Mouse (Mus musculus) stomach, embryonic 14.5 days (tissue): ENCODE measurements around the gene Arl13b. TPM values are rescaled to one million over a fixed set of nuclear protein-coding genes. Genes with fewer than 3 reads are reported as not detected.
A peak's percentile ranks its signal among the peaks of the same experiment; 100 is the strongest.

Experiments
- ATAC-seq: fragments of 200-750 bp; cut with Nextera tagmentation; 2 replicates; pipeline ENCODE4 v1.8.0; 2017; ENCODE audit warnings: low read depth, moderate TSS enrichment; ENCODE audit not compliant: insufficient number of reproducible peaks, insufficient read depth, low FRiP score
- H3K27ac ChIP-seq: fragments of 300-500 bp; sonication (generic); 2 replicates; pipeline ENCODE4 v1.5.1; 2014; ENCODE audit warnings: mild to moderate bottlenecking, low read length, moderate library complexity, mixed read lengths
- H3K27me3 ChIP-seq: fragments of 300-500 bp; sonication (generic); 2 replicates; pipeline ENCODE4 v1.6.1; 2014; ENCODE audit warnings: low read length, control low read depth, mixed read lengths; ENCODE audit not compliant: control insufficient read depth, insufficient read depth
- H3K36me3 ChIP-seq: fragments of 300-500 bp; sonication (generic); 2 replicates; pipeline ENCODE4 v1.6.1; 2014; ENCODE audit warnings: mild to moderate bottlenecking, control low read depth, low read length, moderate library complexity, mixed read lengths; ENCODE audit not compliant: control insufficient read depth, insufficient read depth
- H3K4me1 ChIP-seq: fragments of 300-500 bp; sonication (generic); 2 replicates; pipeline ENCODE4 v1.6.1; 2014; ENCODE audit warnings: low read length, control low read depth, mixed read lengths; ENCODE audit not compliant: control insufficient read depth, insufficient read depth
- H3K4me2 ChIP-seq: fragments of 300-500 bp; sonication (generic); replicated peaks from 2 replicates; pipeline ENCODE4 v1.6.1; 2014; ENCODE audit warnings: low read depth, low read length, control low read depth
- H3K4me3 ChIP-seq: fragments of 300-500 bp; sonication (generic); 2 replicates; pipeline ENCODE4 v1.5.1; 2014; ENCODE audit warnings: low read depth, low read length, control low read depth
- H3K9ac ChIP-seq: fragments of 300-500 bp; sonication (generic); replicated peaks from 2 replicates; pipeline ENCODE4 v1.6.1; 2014; ENCODE audit warnings: low read depth, mild to moderate bottlenecking, control low read depth, low read length, moderate library complexity, mixed read lengths
- H3K9me3 ChIP-seq: fragments of 300-500 bp; sonication (generic); 2 replicates; pipeline ENCODE4 v1.6.1; 2016; ENCODE audit warnings: low read depth, low read length, control low read depth; ENCODE audit not compliant: control insufficient read depth
- WGBS: fragments of 180-500 bp; shearing (Covaris S2); extraction: QIAGEN DNeasy Blood & Tissue Kit; methylation state at CpG from one replicate; pipeline ENCODE4 v1.1.7; 2014; 5-methylcytosine and 5-hydroxymethylcytosine counted together
- polyA plus RNA-seq: library from polyadenylated mRNA; unstranded; fragments of >200 nt; fragmentation: Nextera tagmentation; extraction: Ambion mirVana; gene quantifications from 2 replicates; pipeline ENCODE4 v1.2.1, GENCODE M21; 2014

Gene Arl13b
- polyA plus RNA-seq, 1 experiment from 2014 or later, result 24.3 TPM

GRCm38 (mm10) chr16:62832481-62832880, 14.4 kb downstream of the Arl13b start:
- no peak overlapping the region for H3K9ac ChIP-seq
- no peaks in the 10 kb centered on the region for H3K9me3 ChIP-seq
- no peak overlapping the region for H3K4me3 ChIP-seq
- WGBS, result 11% methylated on average over 4 of the region's 4 CpGs
- no peaks in the 10 kb centered on the region for H3K36me3 ChIP-seq
- no peak overlapping the region for H3K27ac ChIP-seq
- no peaks in the 10 kb centered on the region for H3K27me3 ChIP-seq
- 0 out of 2 replicates have a peak, but pooled peaks have one; percentile 46 for ATAC-seq
- no peaks in the 10 kb centered on the region for H3K4me1 ChIP-seq
- no peak overlapping the region for H3K4me2 ChIP-seq

- no peak for ATAC-seq
- Histone ChIP-seq H3K27ac (no peak overlapping the region), H3K9me3 (no peaks in the 10 kb centered on the region), H3K4me3 (no peak overlapping the region), H3K27me3 (no peaks in the 10 kb centered on the region), H3K4me2 (no peak overlapping the region), H3K4me1 (no peaks in the 10 kb centered on the region), H3K36me3 (no peaks in the 10 kb centered on the region), H3K9ac (no peak overlapping the region)
- WGBS, result 91% methylated on average over 2 of the region's 2 CpGs
These were observed 14.8 kb downstream of the Arl13b start for GRCm38 (mm10) chr16:62832027-62832426.

- Histone ChIP-seq H3K4me2 (no peak overlapping the region), H3K27me3 (no peaks in the 10 kb centered on the region), H3K4me3 (no peak overlapping the region), H3K4me1 (no peaks in the 10 kb centered on the region), H3K36me3 (no peaks in the 10 kb centered on the region), H3K9ac (no peak overlapping the region), H3K27ac (no peak overlapping the region), H3K9me3 (no peaks in the 10 kb centered on the region)
- WGBS, result 73% methylated on average over 12 of the region's 12 CpGs
- no peak for ATAC-seq
These were observed 20.5 kb downstream of the Arl13b start for GRCm38 (mm10) chr16:62826156-62827001.

GRCm38 (mm10) chr16:62822472-62822871, 24.4 kb downstream of the Arl13b start:
- Histone ChIP-seq H3K4me2 (no peak overlapping the region), H3K9ac (no peak overlapping the region), H3K4me1 (no peaks in the 10 kb centered on the region), H3K36me3 (no peaks in the 10 kb centered on the region), H3K27me3 (no peaks in the 10 kb centered on the region), H3K9me3 (no peaks in the 10 kb centered on the region), H3K27ac (no peak overlapping the region), H3K4me3 (no peak overlapping the region)
- ATAC-seq, result no peak
- WGBS, result 93% methylated on average over 6 of the region's 6 CpGs

DNA sequence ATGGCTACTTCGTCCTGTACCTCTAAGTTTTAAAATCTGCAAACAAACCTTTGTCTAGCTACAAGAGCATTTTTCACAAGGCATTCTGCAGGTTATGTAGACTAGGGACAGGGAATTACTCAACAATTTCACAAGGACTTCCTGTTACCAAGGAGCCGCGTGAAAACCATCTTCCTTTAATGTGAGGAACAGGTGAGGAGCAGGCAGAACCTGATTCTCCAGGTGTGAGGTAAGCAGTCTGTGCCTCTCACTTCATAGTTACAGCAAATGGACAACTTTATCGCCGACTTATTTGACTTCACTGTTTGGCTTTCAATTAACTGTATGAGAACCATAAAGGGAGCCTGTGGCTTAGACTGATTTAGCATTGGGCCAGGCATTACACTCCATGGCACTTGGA, 32.3 kb downstream of the Arl13b start, which contains the start of gene Stx19:
Stx19 (plus strand) TSS at position 186 of the 400 bp plus-strand sequence.
- H3K9me3 ChIP-seq, result no peaks in the 10 kb centered on the region
- H3K4me2 ChIP-seq, result no peak within 1 kb of the TSS; the same call in 1 of the 2 replicates
- peak within 1 kb of the TSS; percentile 61 for H3K27ac ChIP-seq
- H3K27me3 ChIP-seq, result no peaks in the 10 kb centered on the region
- WGBS, result 43% methylated on average over 5 of the region's 5 CpGs
- H3K36me3 ChIP-seq, result no peaks in the 10 kb centered on the region
- peak; percentile 90 for ATAC-seq
- no peaks in the 10 kb centered on the region; the same call in 1 of the 2 replicates for H3K4me1 ChIP-seq
- no peak within 1 kb of the TSS for H3K4me3 ChIP-seq
- no peak within 1 kb of the TSS for H3K9ac ChIP-seq

GRCm38 (mm10) chr16:62813790-62814189, 33.0 kb downstream of the Arl13b start:
- H3K9ac ChIP-seq, result no peak overlapping the region
- no peaks in the 10 kb centered on the region for H3K36me3 ChIP-seq
- H3K4me1 ChIP-seq, result no peaks in the 10 kb centered on the region; the same call in 1 of the 2 replicates
- no peak for ATAC-seq
- no peak overlapping the region for H3K4me3 ChIP-seq
- WGBS, result 71% methylated on average over 5 of the region's 5 CpGs
- H3K27ac ChIP-seq, result peak overlapping the region; percentile 61; the same call in 1 of the 2 replicates
- no peak overlapping the region for H3K4me2 ChIP-seq
- no peaks in the 10 kb centered on the region for H3K27me3 ChIP-seq
- H3K9me3 ChIP-seq, result no peaks in the 10 kb centered on the region

DNA sequence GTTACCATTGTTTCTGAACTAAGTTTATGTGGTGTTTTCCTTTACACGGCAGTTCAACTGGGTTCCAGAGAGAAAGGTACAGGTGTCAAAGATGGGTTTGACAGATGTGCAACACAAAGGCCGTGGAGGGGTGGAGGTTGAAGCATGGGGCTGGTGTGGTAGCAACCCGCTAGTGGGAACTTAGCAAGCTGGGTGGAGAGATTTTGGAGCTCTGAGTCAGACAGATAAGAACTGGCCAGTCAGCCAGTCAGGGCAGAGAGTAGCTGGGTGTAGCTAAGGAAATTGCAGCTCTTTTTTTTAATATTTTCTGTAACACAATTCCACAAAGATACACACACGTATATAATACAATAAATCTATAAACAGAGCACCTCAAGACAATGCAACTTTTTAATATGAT, 36.0 kb downstream of the Arl13b start:
- 84% methylated on average over 4 of the region's 4 CpGs for WGBS
- H3K9ac ChIP-seq, result no peak overlapping the region
- no peak for ATAC-seq

DNA sequence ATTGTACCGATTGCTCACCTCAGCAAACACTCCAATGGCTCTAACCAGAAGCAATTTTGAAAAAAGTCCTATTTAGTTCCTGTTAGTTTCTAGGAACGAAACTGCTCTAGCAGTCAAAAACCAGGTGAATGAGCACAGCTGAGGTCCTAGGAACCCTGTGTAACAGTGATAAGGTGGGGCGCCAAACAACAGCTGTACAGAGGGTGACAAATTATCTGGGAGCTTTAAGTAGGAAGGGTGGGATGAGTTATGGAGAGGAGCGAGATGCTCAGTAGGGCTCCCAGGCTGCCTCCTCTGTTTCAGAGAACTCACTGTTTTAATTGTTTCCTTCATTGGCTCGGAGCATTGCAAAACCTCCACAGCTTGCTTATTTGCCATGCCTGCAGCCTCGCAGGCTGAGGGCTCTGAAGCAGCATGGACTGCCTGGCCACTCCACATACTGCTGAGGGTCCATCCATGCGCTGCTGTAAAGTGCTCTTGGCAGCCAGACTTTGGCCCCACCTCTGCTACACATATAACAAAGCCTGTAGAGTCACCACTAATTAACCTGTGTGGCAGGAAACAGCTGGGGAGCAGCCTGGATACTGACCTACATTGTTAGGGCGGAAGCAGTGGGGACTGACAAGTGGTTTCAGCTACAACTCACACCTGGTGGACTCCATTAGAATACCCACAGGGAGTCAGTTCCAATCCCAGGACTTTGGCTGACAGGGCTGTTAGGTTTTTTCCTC, 39.4 kb downstream of the Arl13b start:
- Histone ChIP-seq H3K27me3 (no peaks in the 10 kb centered on the region), H3K27ac (peak overlapping the region; percentile 0; the same call in 1 of the 2 replicates), H3K4me3 (no peak overlapping the region), H3K9ac (no peak overlapping the region), H3K4me1 (no peaks in the 10 kb centered on the region), H3K9me3 (no peaks in the 10 kb centered on the region), H3K36me3 (0 out of 2 replicates have a peak, but pooled peaks cover 3% of the 10 kb centered on the region), H3K4me2 (no peak overlapping the region)
- ATAC-seq, result peak; percentile 65
- WGBS, result 50% methylated on average over 8 of the region's 8 CpGs

More for the DNA sequence above, 36.0 kb downstream of the Arl13b start:
- Histone ChIP-seq H3K9me3 (no peaks in the 10 kb centered on the region), H3K27me3 (no peaks in the 10 kb centered on the region), H3K4me3 (no peak overlapping the region), H3K4me2 (no peak overlapping the region), H3K36me3 (no peaks in the 10 kb centered on the region), H3K4me1 (no peaks in the 10 kb centered on the region; the same call in 1 of the 2 replicates), H3K27ac (no peak overlapping the region)
